Mouse (Mus musculus): ENCODE data around the gene 2410002F23Rik.
"Not testable (repeated sequence)": the region's sequence is repeated elsewhere in the genome, so short reads cannot be mapped to it uniquely, and the experiment has no call there.

DNA sequence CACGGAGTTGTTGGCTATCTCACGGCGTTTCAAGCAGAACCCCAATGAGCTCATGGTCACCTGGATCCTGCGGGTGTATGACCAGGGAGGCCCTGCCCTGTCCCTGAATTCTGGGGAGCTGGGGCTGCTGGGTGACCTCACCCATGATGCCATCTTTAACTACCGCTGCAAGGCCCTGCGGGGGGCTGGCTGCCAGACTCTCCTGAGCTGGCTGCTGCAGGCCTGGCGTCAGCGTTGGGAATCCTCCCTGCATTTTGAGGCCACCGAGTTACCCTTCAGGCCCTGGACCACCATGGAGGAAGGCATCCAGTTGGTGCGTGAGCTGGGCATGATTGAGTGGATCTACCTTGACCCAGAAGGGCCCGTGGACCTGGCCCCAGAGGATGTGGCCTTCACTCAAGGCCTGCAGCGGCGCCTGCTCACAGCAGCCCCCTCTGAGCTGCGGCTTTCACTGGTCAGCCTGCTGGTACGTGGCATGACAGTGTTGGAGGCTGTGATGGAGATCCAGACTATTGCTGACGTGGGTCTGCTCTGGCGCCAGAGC lies 4.3 kb downstream of the 2410002F23Rik start:
- not testable (repeated sequence) for TF ChIP-seq CHD2 (IDR thresholded peaks at IDR 0.05; ENCODE audit: low read depth, low read length); HCFC1 (IDR thresholded peaks at IDR 0.05; ENCODE audit: borderline replicate concordance, insufficient read depth, low read length); ZC3H11A (IDR thresholded peaks at IDR 0.05; ENCODE audit: borderline replicate concordance, low read depth, low read length); MAFK (IDR thresholded peaks at IDR 0.05; ENCODE audit: insufficient read depth, low read depth, low read length)

Data from ES-E14 (cell line).